Mouse (Mus musculus) forebrain, embryonic 14.5 days (tissue): ENCODE data around the gene Shmt2. TPM values are rescaled to one million over a fixed set of nuclear protein-coding genes. Genes with fewer than 3 reads are reported as not detected.

Experiments
- ATAC-seq: fragments of 200-750 bp; cut with Nextera tagmentation; 2 replicates; pipeline ENCODE4 v1.8.0; 2017; ENCODE audit warnings: mild to moderate bottlenecking, moderate library complexity
- DNase-seq: peaks from one replicate; pipeline ENCODE4 v3.0.0-alpha.2; 2015; ENCODE audit warnings: low spot score
- H3K27ac ChIP-seq: fragments of 300-500 bp; sonication (generic); 2 replicates; pipeline ENCODE4 v1.5.1; 2014; ENCODE audit warnings: low read depth, mild to moderate bottlenecking, control low read depth, low read length, moderate library complexity
- H3K27me3 ChIP-seq: fragments of 300-500 bp; sonication (generic); replicated peaks from 2 replicates; pipeline ENCODE4 v1.6.1; 2014; ENCODE audit warnings: low read length, control low read depth, mixed read lengths; ENCODE audit not compliant: control insufficient read depth, insufficient read depth
- H3K36me3 ChIP-seq: fragments of 300-500 bp; sonication (generic); 2 replicates; pipeline ENCODE4 v1.6.1; 2014; ENCODE audit warnings: low read length, control low read depth; ENCODE audit not compliant: control insufficient read depth, insufficient read depth
- H3K4me1 ChIP-seq: fragments of 300-500 bp; sonication (generic); 2 replicates; pipeline ENCODE4 v1.6.1; 2014; ENCODE audit warnings: antibody characterized with exemption, low read length, control low read depth; ENCODE audit not compliant: control insufficient read depth, insufficient read depth
- H3K4me2 ChIP-seq: fragments of 300-500 bp; sonication (generic); 2 replicates; pipeline ENCODE4 v1.6.1; 2014; ENCODE audit warnings: mild to moderate bottlenecking, control low read depth, low read length
- H3K4me3 ChIP-seq: fragments of 300-500 bp; sonication (generic); 2 replicates; pipeline ENCODE4 v1.5.1; 2014; ENCODE audit warnings: low read depth, low read length, control low read depth
- H3K9ac ChIP-seq: fragments of 300-500 bp; sonication (generic); 2 replicates; pipeline ENCODE4 v1.6.1; 2014; ENCODE audit warnings: mild to moderate bottlenecking, low read length, control low read depth, moderate library complexity
- H3K9me3 ChIP-seq: fragments of 300-500 bp; sonication (generic); replicated peaks from 2 replicates; pipeline ENCODE4 v1.6.1; 2016; ENCODE audit warnings: low read length, control low read depth, mixed read lengths; ENCODE audit not compliant: control insufficient read depth
- WGBS: fragments of 180-500 bp; shearing (Covaris S2); extraction: QIAGEN DNeasy Blood & Tissue Kit; methylation state at CpG from one replicate; pipeline ENCODE4 v1.1.7; 2014; 5-methylcytosine and 5-hydroxymethylcytosine counted together
- polyA plus RNA-seq: library from polyadenylated mRNA; unstranded; fragments of >200 nt; fragmentation: Nextera tagmentation; extraction: Ambion mirVana; gene quantifications from 2 replicates; pipeline ENCODE4 v1.2.1, GENCODE M21; 2014

Shmt2 gene
- polyA plus RNA-seq, 1 experiment from 2014 or later: 53.1 TPM

DNA sequence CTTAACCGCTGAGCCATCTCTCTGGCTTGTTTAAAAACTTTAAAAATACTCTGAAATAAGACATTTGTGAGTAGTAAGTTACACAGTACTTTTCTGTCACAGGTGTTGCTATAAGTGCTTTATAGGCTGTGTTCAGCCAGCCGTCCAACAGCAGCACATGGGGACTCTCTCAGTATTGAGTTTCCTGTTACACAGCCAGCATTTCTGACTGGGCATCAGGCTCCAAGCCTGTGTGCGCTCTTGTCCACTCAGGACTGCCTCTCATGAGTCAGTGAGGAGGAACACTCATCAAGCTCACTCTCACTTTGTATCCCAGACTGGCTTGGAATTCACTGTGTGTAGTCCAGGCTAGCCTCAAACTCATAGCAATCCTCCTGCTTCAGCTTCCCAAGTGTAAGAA, 26.1 kb downstream of the Shmt2 start:
- Histone ChIP-seq H3K4me1 (no peaks in the 10 kb centered on the region), H3K27me3 (no peaks in the 10 kb centered on the region), H3K9ac (no peak overlapping the region), H3K4me3 (no peak overlapping the region), H3K9me3 (no peaks in the 10 kb centered on the region), H3K27ac (no peak overlapping the region), H3K4me2 (no peak overlapping the region), H3K36me3 (peaks cover 67% of the 10 kb centered on the region)
- DNase-seq (no peak), ATAC-seq (no peak)
- WGBS: 94% methylated on average over 3 of the region's 3 CpGs

DNA sequence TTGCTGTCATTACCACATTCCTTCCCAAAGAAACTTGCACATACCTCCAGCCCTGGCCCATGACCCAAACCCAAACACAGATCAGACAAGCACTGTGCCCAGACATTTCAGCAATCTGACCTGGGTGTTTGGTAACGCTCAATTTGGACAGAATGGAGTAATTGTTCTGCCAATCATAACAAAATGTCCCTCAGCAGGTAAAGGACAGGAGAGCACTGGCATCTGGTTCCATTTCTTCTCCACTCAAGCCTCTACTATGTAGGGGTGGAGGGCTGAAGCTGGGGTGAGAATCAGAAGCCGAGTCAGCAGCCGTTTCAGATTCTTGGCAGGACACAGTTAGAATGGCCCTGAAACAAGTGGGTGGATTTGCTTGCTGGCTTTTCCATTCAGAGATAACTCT, 30.1 kb downstream of the Shmt2 start:
- Histone ChIP-seq H3K27me3 (no peaks in the 10 kb centered on the region), H3K27ac (no peak overlapping the region), H3K4me2 (no peak overlapping the region), H3K36me3 (peaks cover 88% of the 10 kb centered on the region), H3K4me3 (no peak overlapping the region), H3K9ac (no peak overlapping the region), H3K9me3 (no peaks in the 10 kb centered on the region), H3K4me1 (no peaks in the 10 kb centered on the region)
- WGBS: 82% methylated on average over 3 of the region's 3 CpGs
- DNase-seq (no peak), ATAC-seq (no peak)

DNA sequence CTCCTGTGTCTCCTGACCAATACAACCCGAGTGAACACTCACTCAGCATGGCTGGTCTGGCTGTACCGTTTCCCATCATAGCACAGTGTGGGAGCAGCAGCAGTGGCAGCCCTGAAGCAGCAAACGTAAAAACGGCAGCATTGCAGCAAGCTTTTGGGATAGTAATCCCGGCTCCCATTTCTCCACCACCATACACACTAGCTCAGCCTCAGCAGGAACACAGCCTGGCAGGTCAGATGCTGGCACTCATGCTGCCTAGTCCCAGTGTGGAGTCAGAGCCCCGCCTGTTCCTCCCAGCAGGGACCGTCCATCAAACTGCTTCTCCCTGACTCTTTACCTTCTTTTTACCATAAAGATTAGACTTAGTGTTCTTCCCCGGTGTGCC, 31.1 kb downstream of the Shmt2 start:
- Histone ChIP-seq H3K27me3 (no peaks in the 10 kb centered on the region), H3K9me3 (no peaks in the 10 kb centered on the region), H3K27ac (no peak overlapping the region), H3K4me2 (no peak overlapping the region), H3K4me3 (no peak overlapping the region), H3K36me3 (peaks cover 85% of the 10 kb centered on the region), H3K9ac (no peak overlapping the region), H3K4me1 (no peaks in the 10 kb centered on the region)
- ATAC-seq (no peak), DNase-seq (no peak)
- WGBS: 70% methylated on average over 8 of the region's 8 CpGs

DNA sequence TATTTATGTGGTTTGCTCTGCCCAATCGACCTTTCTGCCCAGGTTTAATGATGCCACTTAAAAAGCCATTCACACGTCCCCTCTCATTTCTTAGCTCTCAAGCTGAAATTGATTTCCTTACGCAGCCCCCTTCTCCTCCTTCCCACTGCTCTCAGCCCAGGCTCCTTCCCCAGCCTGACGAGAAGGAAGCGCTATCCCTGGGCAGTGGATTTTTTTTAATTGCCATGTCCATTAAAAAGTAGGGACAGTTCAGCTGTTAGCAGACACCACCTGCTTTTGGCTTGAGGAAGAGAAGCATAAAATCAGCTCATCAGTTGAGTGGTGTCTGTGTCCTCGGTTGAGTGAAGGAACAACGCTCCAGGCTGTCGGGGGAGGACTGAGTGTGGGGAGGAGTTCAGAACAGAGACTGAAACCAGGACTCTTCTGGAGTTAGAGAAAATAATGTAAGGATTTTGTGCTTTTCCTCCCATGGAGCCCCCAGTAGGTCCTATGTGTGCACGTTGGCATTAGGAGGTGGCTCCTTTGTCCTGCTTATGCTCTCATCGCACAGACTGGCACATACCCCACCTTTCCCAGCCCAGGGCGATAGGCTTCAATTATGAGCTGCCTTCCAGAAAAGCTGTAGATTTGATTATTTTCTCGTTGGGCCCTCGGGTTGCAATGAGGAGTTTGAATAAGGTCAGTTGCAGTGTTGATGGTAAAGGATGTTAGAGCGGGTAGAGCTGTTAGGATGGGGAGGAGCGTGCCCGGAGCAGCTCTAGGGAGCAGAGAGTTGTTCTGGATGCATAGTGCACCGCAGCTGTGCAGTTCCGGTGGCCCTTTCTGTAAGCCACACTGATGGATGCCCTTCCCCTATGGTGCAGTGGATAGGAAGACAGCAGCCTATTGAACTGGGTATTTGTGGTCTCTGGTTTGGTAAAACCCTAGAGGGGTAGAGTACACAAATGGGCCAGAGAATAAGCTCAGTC, 31.8 kb downstream of the Shmt2 start:
- H3K27ac ChIP-seq: no peak overlapping the region
- DNase-seq: no peak
- H3K9me3 ChIP-seq: no peaks in the 10 kb centered on the region
- ATAC-seq: no peak
- H3K4me2 ChIP-seq: no peak overlapping the region
- H3K27me3 ChIP-seq: no peaks in the 10 kb centered on the region
- 81% methylated on average over 18 of the region's 18 CpGs for WGBS
- peak overlapping the region; percentile 33; the same call in 1 of the 2 replicates for H3K9ac ChIP-seq
- H3K4me3 ChIP-seq: no peak overlapping the region
- peaks cover 86% of the 10 kb centered on the region for H3K36me3 ChIP-seq
- H3K4me1 ChIP-seq: no peaks in the 10 kb centered on the region

DNA sequence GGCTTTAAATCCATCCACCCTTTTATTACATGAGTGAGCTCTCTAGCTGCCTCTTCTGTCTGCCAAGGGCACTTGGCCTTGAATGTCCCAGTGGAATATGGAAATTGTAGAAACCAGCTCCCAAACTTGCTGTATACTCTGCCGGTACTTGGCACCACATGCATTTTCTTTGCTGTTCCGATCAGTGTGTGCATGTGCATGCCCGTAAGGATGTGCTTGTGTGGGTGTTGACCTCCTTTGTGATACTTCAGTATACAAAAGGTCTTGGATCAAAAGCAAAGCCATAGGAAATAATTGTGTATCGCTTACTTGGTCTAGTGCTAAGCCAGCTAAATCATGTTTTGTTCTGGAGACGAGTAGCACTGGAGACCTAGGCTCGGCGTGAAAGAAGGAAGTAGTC, 33.4 kb downstream of the Shmt2 start:
- 86% methylated on average over 7 of the region's 7 CpGs for WGBS
- H3K4me3 ChIP-seq: no peak overlapping the region
- H3K9ac ChIP-seq: no peak overlapping the region
- no peak overlapping the region for H3K27ac ChIP-seq
- no peaks in the 10 kb centered on the region for H3K27me3 ChIP-seq
- ATAC-seq (no peak), DNase-seq (no peak)
- H3K4me2 ChIP-seq: no peak overlapping the region
- H3K4me1 ChIP-seq: no peaks in the 10 kb centered on the region
- H3K36me3 ChIP-seq: peaks cover 86% of the 10 kb centered on the region
- H3K9me3 ChIP-seq: no peaks in the 10 kb centered on the region

DNA sequence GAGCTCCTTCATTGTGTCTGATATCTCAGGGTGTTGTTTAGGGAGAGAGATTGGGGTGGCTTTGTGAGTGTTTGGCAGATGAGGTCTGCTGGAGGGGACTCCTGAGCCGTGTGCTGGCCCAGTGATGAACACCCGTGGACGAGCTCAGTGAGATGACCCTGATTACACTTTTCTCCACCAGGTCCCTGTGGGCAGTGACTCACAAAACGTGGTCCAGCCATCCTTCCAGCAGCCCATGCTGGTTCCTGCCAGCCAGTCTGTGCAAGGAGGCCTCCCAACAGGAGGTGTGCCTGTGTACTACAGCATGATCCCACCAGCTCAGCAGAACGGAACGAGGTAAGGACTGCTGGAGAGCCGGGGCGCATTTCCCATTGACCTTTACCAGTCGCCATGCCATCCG, 37.0 kb downstream of the Shmt2 start:
- no peak overlapping the region for H3K9ac ChIP-seq
- no peak for ATAC-seq
- 92% methylated on average over 10 of the region's 10 CpGs for WGBS
- peaks cover 75% of the 10 kb centered on the region for H3K36me3 ChIP-seq
- H3K27ac ChIP-seq: no peak overlapping the region
- DNase-seq: no peak
- H3K4me2 ChIP-seq: no peak overlapping the region
- H3K4me3 ChIP-seq: no peak overlapping the region
- no peaks in the 10 kb centered on the region for H3K27me3 ChIP-seq
- H3K4me1 ChIP-seq: no peaks in the 10 kb centered on the region
- no peaks in the 10 kb centered on the region for H3K9me3 ChIP-seq

DNA sequence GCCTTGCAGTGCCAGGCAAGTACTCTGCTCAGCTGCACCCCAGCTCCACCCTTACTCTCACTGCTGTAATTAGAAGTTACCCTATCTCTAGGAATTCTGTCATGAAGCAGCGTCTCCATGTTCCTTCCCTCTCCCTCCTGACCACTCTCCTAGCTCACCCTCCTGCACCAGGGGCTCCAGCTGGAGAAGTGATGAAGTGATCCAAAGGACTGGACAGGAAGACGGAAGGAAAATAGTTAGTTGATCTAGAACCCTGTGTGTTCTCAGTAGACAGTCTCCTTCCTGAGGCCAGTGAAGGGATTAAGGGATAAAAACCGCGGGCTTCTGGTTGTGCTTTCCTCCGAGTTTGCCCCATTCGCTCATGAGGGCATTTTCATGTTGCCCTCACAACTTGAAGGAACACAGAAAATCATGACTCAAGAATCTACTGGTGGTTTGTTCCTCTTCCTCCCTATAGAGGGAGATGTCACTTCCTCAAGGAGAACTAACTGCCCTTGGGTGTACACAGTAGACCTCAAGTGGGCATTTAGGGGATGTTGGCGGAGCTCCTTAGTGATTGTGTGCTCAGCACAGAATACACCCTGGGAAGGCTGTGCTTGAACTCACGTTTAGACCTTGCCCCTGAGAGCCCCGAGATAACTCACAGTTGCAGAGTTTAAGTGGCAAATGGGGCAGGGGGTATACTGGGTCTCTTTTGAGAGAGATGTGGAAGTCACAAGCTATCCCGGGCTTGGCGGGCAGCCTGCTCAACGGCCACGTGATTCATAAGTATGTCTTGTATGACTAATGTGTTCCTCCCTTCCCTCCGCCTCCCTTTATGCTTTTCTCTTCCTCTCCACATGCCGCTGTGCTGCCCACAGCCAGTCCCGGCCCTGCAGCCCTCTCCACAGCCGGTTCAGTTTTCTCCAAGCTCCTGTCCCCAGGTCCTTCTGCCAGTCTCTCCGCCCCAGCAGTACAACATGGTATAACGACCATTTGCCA, 41.1 kb downstream of the Shmt2 start:
- H3K9me3 ChIP-seq: no peaks in the 10 kb centered on the region
- no peak overlapping the region for H3K9ac ChIP-seq
- no peak overlapping the region for H3K4me3 ChIP-seq
- ATAC-seq (no peak), DNase-seq (no peak)
- peaks cover 63% of the 10 kb centered on the region for H3K36me3 ChIP-seq
- no peaks in the 10 kb centered on the region for H3K4me1 ChIP-seq
- no peak overlapping the region for H3K4me2 ChIP-seq
- H3K27ac ChIP-seq: no peak overlapping the region
- no peaks in the 10 kb centered on the region for H3K27me3 ChIP-seq
- WGBS: 86% methylated on average over 19 of the region's 19 CpGs

DNA sequence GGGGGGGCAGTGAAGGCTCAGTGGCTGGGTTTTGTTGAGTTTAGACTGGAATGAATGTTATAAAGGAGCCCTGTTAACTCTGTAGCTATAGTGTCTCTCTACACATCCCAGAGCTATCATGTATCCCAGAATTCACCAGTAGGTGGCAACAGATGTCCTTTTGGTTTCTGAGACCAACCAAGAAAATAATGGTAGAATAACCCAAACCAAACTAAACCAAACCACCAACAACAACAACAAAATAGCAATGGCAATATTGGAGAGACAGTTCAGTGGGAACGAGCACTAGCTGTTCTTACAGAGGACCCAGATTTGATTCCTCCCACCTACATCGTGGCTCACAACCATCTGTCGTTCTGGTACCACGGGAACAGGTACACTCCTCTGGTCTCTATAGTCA, 43.1 kb downstream of the Shmt2 start:
- Histone ChIP-seq H3K4me2 (no peak overlapping the region), H3K4me1 (no peaks in the 10 kb centered on the region), H3K9ac (no peak overlapping the region), H3K4me3 (no peak overlapping the region), H3K27ac (no peak overlapping the region), H3K36me3 (peaks cover 58% of the 10 kb centered on the region), H3K27me3 (no peaks in the 10 kb centered on the region), H3K9me3 (no peaks in the 10 kb centered on the region)
- DNase-seq (peak; percentile 73), ATAC-seq (no peak)
- 93% methylated on average over 4 of the region's 4 CpGs for WGBS
